Mouse (Mus musculus) G1E (cell line): ENCODE measurements around the gene Sgcd.

ENCODE experiments used
- CTCF ChIP-seq: IDR thresholded peaks from 2 replicates; pipeline ENCODE4 v1.5.1; 2012; ENCODE audit warnings: low read depth, low read length, inconsistent platforms, mixed read lengths
- GATA1 ChIP-seq: IDR thresholded peaks from 2 replicates; pipeline ENCODE4 v1.6.1; 2012; ENCODE audit warnings: borderline replicate concordance, low read length, inconsistent platforms, mixed read lengths
- POLR2AphosphoS5 ChIP-seq: IDR thresholded peaks from 2 replicates; pipeline ENCODE4 v1.6.1; 2012; ENCODE audit warnings: low read depth, low read length, inconsistent platforms; ENCODE audit not compliant: insufficient replicate concordance
- TAL1 ChIP-seq: conservative IDR thresholded peaks from 2 replicates; pipeline ENCODE4 v1.6.1; 2012; ENCODE audit warnings: low read depth, low read length, inconsistent platforms, mixed read lengths

DNA sequence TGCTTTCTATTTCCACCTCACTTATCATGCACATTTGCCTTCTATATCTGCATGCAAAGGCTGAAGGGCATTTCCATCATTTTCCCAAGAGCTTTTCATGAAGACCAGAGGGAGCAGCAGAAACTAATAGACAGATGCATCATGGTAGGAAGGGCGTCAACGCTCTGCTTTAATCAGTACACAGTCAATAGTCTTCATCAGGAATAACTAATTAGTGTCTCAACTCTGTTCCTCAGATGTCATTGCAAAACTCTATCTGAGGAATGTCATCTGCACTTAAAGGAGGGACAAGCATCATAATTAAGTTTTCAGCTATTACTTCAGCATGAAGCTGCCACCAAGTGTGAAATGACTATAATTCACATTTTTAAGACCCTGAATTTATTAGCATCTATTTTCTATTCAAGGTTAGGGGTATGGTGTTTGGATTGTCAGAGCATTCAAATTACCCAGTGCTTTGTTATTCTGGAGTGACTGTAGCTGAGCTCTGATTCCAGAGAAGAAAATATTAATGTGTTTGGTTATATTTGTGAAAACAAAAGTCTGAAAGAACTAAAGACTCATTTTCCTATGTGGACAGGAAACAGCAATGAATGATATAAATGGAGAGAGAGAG, 918.9 kb downstream of the Sgcd start:
- TF ChIP-seq POLR2AphosphoS5 = no peak
- TF ChIP-seq CTCF = no peak
- no peak for TF ChIP-seq GATA1
- no peak for TF ChIP-seq TAL1
